Mouse (Mus musculus) stomach, postnatal 0 days (tissue): ENCODE results near the gene B230104I21Rik.

ENCODE experiments used
- CTCF ChIP-seq: IDR thresholded peaks from 2 replicates; pipeline ENCODE4 v1.5.1; 2016; ENCODE audit warnings: antibody characterized with exemption, low read depth, mild to moderate bottlenecking, moderate library complexity
- EP300 ChIP-seq: optimal IDR thresholded peaks from 2 replicates; pipeline ENCODE3; 2016; ENCODE audit warnings: antibody characterized with exemption

GRCm38 (mm10) chr4:154375939-154376625 is 40.2 kb downstream of the B230104I21Rik start:
- no peak for TF ChIP-seq EP300
- TF ChIP-seq CTCF: no peak
